Mouse (Mus musculus): Measurements from ENCODE around the gene Fpr-rs3.

The Fpr-rs3 gene

GRCm38 (mm10) chr17:20624777-20625176 lies at the start of gene Fpr-rs3:
Gene Fpr-rs3, minus strand, starts transcription at chr17:20624877.
- DNase-seq (ENCODE audit: low spot score), result no peak

- DNase-seq (ENCODE audit: low spot score), result no peak
Measured at GRCm38 (mm10) chr17:20596323-20596722, 28.4 kb downstream of the Fpr-rs3 start, which contains the start of gene Vmn2r110. Gene Vmn2r110, minus strand, starts transcription at chr17:20596423.
